Mouse (Mus musculus): ENCODE data around the gene Arhgap31.
"Not testable (repeated sequence)": the region's sequence is repeated elsewhere in the genome, so short reads cannot be mapped to it uniquely, and the experiment has no call there.

The Arhgap31 gene

GRCm38 (mm10) chr16:38687673-38688072 lies 25.4 kb downstream of the Arhgap31 start:
- in situ Hi-C loops (cut with MboI, MseI) = no loop called here

DNA sequence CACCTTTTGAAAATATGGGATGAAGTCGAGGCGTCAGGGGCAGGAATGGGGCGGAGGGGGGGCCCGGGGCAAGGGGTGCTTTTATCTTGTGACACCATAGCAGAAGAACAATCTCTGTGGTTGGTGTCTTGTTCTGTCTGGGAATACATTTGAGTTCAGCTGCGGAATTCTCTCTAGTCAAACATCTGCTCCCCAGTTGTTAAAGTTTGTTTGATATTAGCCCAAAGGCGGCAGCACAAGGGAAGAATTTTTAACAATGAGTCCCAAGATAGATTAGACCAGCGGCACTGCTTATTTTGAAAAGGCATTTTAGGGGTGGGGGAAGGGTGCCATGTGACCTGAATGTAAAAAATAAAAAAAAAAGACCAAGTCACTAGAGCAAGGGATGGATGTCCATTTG lies 30.0 kb downstream of the Arhgap31 start:
- in situ Hi-C loops (cut with MboI, MseI) = no loop called here

GRCm38 (mm10) chr16:38681313-38681712 lies 31.8 kb downstream of the Arhgap31 start:
- in situ Hi-C loops (cut with MboI, MseI) = no loop called here

GRCm38 (mm10) chr16:38679431-38680021 lies 33.5 kb downstream of the Arhgap31 start:
- in situ Hi-C loops (cut with MboI, MseI) = no loop called here

- in situ Hi-C loops (cut with MboI, MseI) = no loop called here
Observed at GRCm38 (mm10) chr16:38678853-38679252, 34.2 kb downstream of the Arhgap31 start.

DNA sequence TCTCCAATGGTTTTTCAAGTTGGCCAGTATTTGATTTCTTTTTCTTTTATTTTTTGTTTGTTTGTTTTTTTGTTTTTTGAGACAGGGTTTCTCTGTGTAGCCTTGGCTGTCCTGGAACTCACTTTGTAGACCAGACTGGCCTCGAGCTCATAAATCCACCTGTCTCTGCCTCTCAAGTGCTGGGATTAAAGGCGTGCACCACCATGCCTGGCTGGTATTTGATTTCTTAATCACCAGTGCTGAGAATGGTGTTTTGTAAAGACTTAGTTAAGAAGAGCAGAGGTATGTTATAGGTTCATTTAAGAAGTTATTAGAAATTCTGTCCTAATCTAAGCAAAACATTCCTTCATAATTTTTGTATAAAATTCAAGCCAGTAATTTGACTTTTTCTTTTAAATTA lies 35.1 kb downstream of the Arhgap31 start:
- in situ Hi-C loops (cut with MboI, MseI) = not testable (repeated sequence)

- in situ Hi-C loops (cut with MboI, MseI) = no loop called here
Observed at GRCm38 (mm10) chr16:38677171-38677570, 35.9 kb downstream of the Arhgap31 start.

GRCm38 (mm10) chr16:38676647-38677046 lies 36.4 kb downstream of the Arhgap31 start:
- in situ Hi-C loops (cut with MboI, MseI) = no loop called here

- in situ Hi-C loops (cut with MboI, MseI) = no loop called here
Observed at GRCm38 (mm10) chr16:38675600-38676335, 37.3 kb downstream of the Arhgap31 start.

DNA sequence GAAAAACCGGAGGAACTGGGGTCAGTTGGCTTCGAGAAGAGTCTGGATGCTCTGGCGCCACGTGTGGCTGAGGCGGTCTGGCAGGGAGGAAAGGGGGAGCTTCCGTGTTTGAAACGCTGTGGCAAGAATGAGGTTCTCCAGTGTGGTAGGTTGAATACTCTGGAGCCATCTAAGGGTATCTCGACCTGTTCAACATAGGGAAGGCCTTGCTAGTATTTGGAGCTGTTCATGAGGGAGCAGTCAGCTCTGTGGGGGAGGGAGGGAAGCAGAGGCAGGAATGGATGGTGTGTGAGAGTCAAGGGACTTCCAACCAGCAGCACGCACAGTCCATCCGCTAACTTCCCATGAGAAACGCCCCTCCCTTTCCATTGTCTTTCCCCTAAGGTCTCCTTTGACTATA lies 38.2 kb downstream of the Arhgap31 start:
- in situ Hi-C loops (cut with MboI, MseI) = no loop called here

DNA sequence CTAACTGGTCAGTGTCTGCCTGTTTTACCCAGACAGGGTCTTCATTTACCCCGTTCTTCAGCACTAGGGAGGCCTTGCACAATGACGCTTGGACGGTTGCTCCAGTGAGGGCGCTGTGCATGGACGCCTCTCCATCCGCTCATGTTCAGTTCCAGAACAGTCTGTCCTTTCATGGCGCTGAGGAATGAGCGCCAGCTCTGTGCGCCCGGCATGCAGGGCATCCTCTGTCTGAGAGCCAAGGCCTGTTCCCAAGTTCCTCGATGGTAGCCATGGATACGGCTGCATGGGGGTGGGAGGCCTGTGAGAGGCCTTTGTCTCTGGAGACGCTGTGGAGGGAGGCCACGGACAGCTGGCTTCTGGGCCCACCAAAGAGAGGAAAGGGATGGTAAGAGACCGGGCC lies 39.6 kb downstream of the Arhgap31 start:
- in situ Hi-C loops (cut with MboI, MseI) = no loop called here

GRCm38 (mm10) chr16:38672947-38673346 lies 40.1 kb downstream of the Arhgap31 start:
- in situ Hi-C loops (cut with MboI, MseI) = no loop called here

GRCm38 (mm10) chr16:38672370-38672769 lies 40.7 kb downstream of the Arhgap31 start:
- in situ Hi-C loops (cut with MboI, MseI) = no loop called here

DNA sequence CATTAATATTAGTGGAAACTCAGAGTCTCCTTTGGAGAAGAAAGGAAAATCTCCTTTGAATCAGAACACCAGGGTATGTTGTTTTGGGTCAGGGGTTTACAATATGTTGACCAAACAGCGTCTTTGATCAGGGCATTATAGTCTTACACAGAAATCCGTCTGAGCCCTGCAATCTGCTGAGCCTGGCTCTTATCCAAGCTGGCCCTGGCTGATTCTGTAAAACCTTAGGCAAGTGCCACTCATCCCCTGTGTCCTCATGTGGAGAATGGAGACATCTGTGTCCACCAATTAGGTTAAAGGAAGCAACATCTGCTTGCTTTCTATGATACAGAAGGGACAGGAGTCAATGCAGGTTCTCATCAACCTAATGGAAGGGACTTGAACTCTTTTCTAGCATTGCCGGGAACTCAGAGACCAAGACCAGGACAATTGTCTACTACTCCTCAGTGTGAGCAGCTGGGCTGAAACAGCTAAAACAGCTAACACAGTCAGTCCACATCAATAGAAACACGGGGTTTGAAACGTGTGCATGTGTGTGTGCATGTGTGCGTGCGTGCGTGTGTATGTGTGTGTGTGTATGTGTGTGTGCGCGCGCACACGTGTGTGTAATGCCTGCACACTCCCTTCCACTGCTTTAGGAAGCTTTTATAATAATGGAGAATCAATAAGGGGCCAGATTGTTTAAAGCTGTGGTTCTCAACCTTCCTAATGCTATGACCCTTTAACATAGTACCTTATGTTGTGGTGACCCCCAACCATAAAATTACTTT lies 42.3 kb downstream of the Arhgap31 start:
- in situ Hi-C loops (cut with MboI, MseI) = no loop called here

- in situ Hi-C loops (cut with MboI, MseI) = no loop called here
Observed at GRCm38 (mm10) chr16:38668871-38669675, 44.0 kb downstream of the Arhgap31 start.

DNA sequence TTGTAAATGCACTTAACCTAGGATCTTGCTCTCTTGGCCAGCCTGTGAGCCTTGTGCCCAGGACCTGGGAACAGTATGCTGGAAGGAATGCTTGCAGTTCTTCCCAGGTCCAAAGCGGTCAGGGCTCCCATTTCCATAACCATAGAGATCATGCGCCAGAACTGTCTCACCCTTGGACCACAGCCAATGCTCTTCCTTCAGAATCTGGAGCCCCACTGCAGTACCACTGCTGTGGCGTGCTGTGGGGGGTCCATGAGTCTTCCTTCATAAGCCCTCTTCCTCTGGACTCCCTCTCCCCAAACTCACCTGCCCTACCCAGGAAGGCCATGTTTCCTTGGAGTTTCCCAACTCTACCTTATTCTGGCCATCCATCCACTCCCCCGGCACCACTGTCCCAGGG lies 46.6 kb downstream of the Arhgap31 start:
- in situ Hi-C loops (cut with MboI, MseI) = no loop called here

- in situ Hi-C loops (cut with MboI, MseI) = no loop called here
Observed at GRCm38 (mm10) chr16:38666016-38666415, 47.1 kb downstream of the Arhgap31 start.

- in situ Hi-C loops (cut with MboI, MseI) = no loop called here
Observed at GRCm38 (mm10) chr16:38662575-38662974, 50.5 kb downstream of the Arhgap31 start.

DNA sequence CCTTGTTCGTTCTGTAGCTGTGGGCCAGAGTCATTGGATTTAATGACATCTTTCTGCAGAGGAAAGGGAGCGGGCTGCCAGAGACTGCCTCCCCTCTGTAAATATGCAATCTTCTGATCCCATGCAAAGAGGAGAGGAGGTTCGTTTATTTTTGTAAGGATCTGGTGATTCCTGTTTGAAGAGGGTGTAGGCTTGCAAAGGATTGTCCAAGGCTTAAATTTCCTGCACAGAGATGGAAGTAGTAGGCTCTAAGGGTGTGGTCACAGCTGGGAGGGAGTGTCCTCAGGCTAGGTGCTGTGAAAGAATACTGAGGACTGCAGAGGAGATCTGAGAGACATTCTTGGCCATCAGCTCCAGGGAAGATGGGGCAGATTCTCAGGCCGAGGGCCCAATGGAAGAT lies 58.8 kb downstream of the Arhgap31 start:
- in situ Hi-C loops (cut with MboI, MseI) = loop anchor here (5.0 kb wide), 1 partner anchor 53 kb away; no protein-coding TSS in a partner anchor

GRCm38 (mm10) chr16:38653390-38653871 lies 59.6 kb downstream of the Arhgap31 start:
- in situ Hi-C loops (cut with MboI, MseI) = loop anchor here (5.0 kb wide), 1 partner anchor 54 kb away; no protein-coding TSS in a partner anchor

DNA sequence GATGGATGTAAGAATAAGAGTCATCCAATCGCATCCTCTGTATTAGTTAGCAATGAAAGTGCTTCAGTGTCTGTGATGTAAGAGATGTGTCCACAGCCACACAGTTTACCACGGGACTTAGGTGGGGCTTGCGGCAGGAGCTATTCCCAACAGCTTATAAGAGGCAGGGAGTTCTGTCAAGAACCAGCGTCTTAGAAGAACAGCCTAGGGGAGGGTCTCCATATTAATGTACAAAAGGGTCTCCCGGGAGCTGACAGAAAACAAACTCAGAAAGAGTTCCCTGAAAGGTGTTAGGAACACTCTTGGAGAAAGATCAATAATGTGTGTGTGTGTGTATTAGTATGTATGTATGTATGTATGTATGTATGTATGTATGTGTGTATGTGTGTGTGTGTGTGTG lies 60.4 kb downstream of the Arhgap31 start:
- in situ Hi-C loops (cut with MboI, MseI) = loop anchor here (5.0 kb wide), 1 partner anchor 55 kb away; no protein-coding TSS in a partner anchor
